Mouse (Mus musculus): ENCODE measurements around the gene 4930404N11Rik.

4930404N11Rik gene

GRCm38 (mm10) chr10:81334324-81334723, 31.3 kb downstream of the 4930404N11Rik start:
- in situ Hi-C loops (cut with MboI, MseI): no loop called here

- in situ Hi-C loops (cut with MboI, MseI): no loop called here
These were observed 33.3 kb downstream of the 4930404N11Rik start for GRCm38 (mm10) chr10:81332277-81332676.

- in situ Hi-C loops (cut with MboI, MseI): no loop called here
These were observed 35.6 kb downstream of the 4930404N11Rik start for GRCm38 (mm10) chr10:81330007-81330406.

- in situ Hi-C loops (cut with MboI, MseI): no loop called here
These were observed 36.2 kb downstream of the 4930404N11Rik start for GRCm38 (mm10) chr10:81329194-81329975.

- in situ Hi-C loops (cut with MboI, MseI): no loop called here
These were observed 37.2 kb downstream of the 4930404N11Rik start, which contains the start of gene Tbxa2r for GRCm38 (mm10) chr10:81328386-81328785. Gene Tbxa2r (plus strand): TSS chr10:81328731.

- in situ Hi-C loops (cut with MboI, MseI): no loop called here
These were observed 37.7 kb downstream of the 4930404N11Rik start for GRCm38 (mm10) chr10:81327959-81328358.

- in situ Hi-C loops (cut with MboI, MseI): no loop called here
These were observed 38.8 kb downstream of the 4930404N11Rik start for GRCm38 (mm10) chr10:81326858-81327257.

- in situ Hi-C loops (cut with MboI, MseI): no loop called here
These were observed 39.8 kb downstream of the 4930404N11Rik start for GRCm38 (mm10) chr10:81325781-81326180.

- in situ Hi-C loops (cut with MboI, MseI): no loop called here
These were observed 40.4 kb downstream of the 4930404N11Rik start for GRCm38 (mm10) chr10:81325176-81325575.

- in situ Hi-C loops (cut with MboI, MseI): loop anchor here (5.0 kb wide), 1 partner anchor 37 kb away; no protein-coding TSS in a partner anchor
These were observed 41.7 kb downstream of the 4930404N11Rik start for GRCm38 (mm10) chr10:81323791-81324530.

- in situ Hi-C loops (cut with MboI, MseI): loop anchor here (5.0 kb wide), 1 partner anchor 36 kb away; no protein-coding TSS in a partner anchor
These were observed 42.4 kb downstream of the 4930404N11Rik start for GRCm38 (mm10) chr10:81323141-81323775.

- in situ Hi-C loops (cut with MboI, MseI): loop anchor here (5.0 kb wide), 1 partner anchor 35 kb away; no protein-coding TSS in a partner anchor
These were observed 43.2 kb downstream of the 4930404N11Rik start for GRCm38 (mm10) chr10:81322444-81322843.

GRCm38 (mm10) chr10:81321436-81321835, 44.2 kb downstream of the 4930404N11Rik start:
- in situ Hi-C loops (cut with MboI, MseI): loop anchor here (5.0 kb wide), 1 partner anchor 34 kb away; no protein-coding TSS in a partner anchor

GRCm38 (mm10) chr10:81320550-81321347, 44.9 kb downstream of the 4930404N11Rik start, which contains the start of gene Cactin:
Gene Cactin (plus strand): TSS chr10:81321103.
- in situ Hi-C loops (cut with MboI, MseI): loop anchor here (5.0 kb wide), 1 partner anchor 33 kb away; no protein-coding TSS in a partner anchor

GRCm38 (mm10) chr10:81319741-81320549, 45.7 kb downstream of the 4930404N11Rik start:
- in situ Hi-C loops (cut with MboI, MseI): loop anchor here (5.0 kb wide), 1 partner anchor 33 kb away; no protein-coding TSS in a partner anchor

GRCm38 (mm10) chr10:81319330-81319699, 46.3 kb downstream of the 4930404N11Rik start:
- in situ Hi-C loops (cut with MboI, MseI): no loop called here

GRCm38 (mm10) chr10:81318589-81319329, 46.9 kb downstream of the 4930404N11Rik start:
- in situ Hi-C loops (cut with MboI, MseI): no loop called here

GRCm38 (mm10) chr10:81317273-81317672, 48.3 kb downstream of the 4930404N11Rik start:
- in situ Hi-C loops (cut with MboI, MseI): no loop called here

GRCm38 (mm10) chr10:81316338-81317060, 49.1 kb downstream of the 4930404N11Rik start:
- in situ Hi-C loops (cut with MboI, MseI): no loop called here

Measured in T-helper 2 cell (primary cell).